In genomic region chr7:64944175-64944574, GRCm38 (mm10) we compare ENCODE assay signal across 24 mouse cellular contexts.
DNase-seq lines count a peak whose midpoint lies in the region; ATAC-seq and TF ChIP-seq lines count a peak whose summit lies in the region.
"Had no signal": no experiment of that assay in that cellular context is flagged by ENCODE, and none has a peak within 500 bp of the region (broad histone marks: within the 10 kb centered on the region; RNA-seq: fewer than 3 reads in every experiment).

No protein-coding gene starts in this region.

- no peaks in the 10 kb centered on the region for H3K9me3 ChIP-seq in heart, embryonic 10.5 days
- H3K9me3 ChIP-seq in hindbrain, embryonic 14.5 days (ENCODE audit: control insufficient read depth, low read length): no peaks in the 10 kb centered on the region
- H3K9me3 ChIP-seq in hindbrain, postnatal 0 days (ENCODE audit: low read length): no peaks in the 10 kb centered on the region
- no peaks in the 10 kb centered on the region for H3K9me3 ChIP-seq in hindbrain, embryonic 16.5 days (ENCODE audit: control insufficient read depth, low read length)
- no peaks in the 10 kb centered on the region for H3K9me3 ChIP-seq in neural tube, embryonic 15.5 days (replicated peaks)
- H3K9me3 ChIP-seq: forebrain, embryonic 10.5 days; forebrain, embryonic 13.5 days; G1E; heart, embryonic 12.5 days; heart, embryonic 15.5 days; intestine, embryonic 15.5 days had no signal

- H3K27me3 ChIP-seq in heart, embryonic 10.5 days (ENCODE audit: insufficient read depth, poor library complexity, severe bottlenecking): no peaks in the 10 kb centered on the region
- no peaks in the 10 kb centered on the region for H3K27me3 ChIP-seq in hindbrain, embryonic 14.5 days (ENCODE audit: control insufficient read depth, insufficient read depth, low read length)
- H3K27me3 ChIP-seq in hindbrain, postnatal 0 days (ENCODE audit: insufficient read depth, low read length): no peaks in the 10 kb centered on the region
- H3K27me3 ChIP-seq in hindbrain, embryonic 16.5 days (replicated peaks; ENCODE audit: control insufficient read depth, insufficient read depth, low read length): no peaks in the 10 kb centered on the region
- no peaks in the 10 kb centered on the region for H3K27me3 ChIP-seq in neural tube, embryonic 15.5 days (replicated peaks)
- H3K27me3 ChIP-seq: heart, embryonic 15.5 days; intestine, embryonic 15.5 days; Patski had no signal

- TF ChIP-seq CTCF in hindbrain, postnatal 0 days (IDR thresholded peaks at IDR 0.05; ENCODE audit: low read depth): no peak

- intact Hi-C loops in heart, postnatal 36 days (cut with DNase I): no loop called here

- no peak overlapping the region for H3K4me3 ChIP-seq in heart, embryonic 10.5 days
- no peak overlapping the region for H3K4me3 ChIP-seq in hindbrain, embryonic 14.5 days (replicated peaks; ENCODE audit: low read length)
- H3K4me3 ChIP-seq in hindbrain, postnatal 0 days (ENCODE audit: low read length): no peak overlapping the region
- no peak overlapping the region for H3K4me3 ChIP-seq in hindbrain, embryonic 16.5 days (ENCODE audit: low read length)
- H3K4me3 ChIP-seq in neural tube, embryonic 15.5 days (replicated peaks): no peak overlapping the region
- H3K4me3 ChIP-seq: forebrain, embryonic 10.5 days; forebrain, embryonic 13.5 days; heart, embryonic 12.5 days; heart, embryonic 15.5 days; intestine, embryonic 15.5 days had no signal

- no peaks in the 10 kb centered on the region for H3K4me1 ChIP-seq in heart, embryonic 10.5 days
- peaks cover 15% of the 10 kb centered on the region; the same call in 1 of the 2 replicates for H3K4me1 ChIP-seq in hindbrain, embryonic 14.5 days (replicated peaks; ENCODE audit: control insufficient read depth, insufficient read depth, low read length)
- 0 out of 2 replicates have a peak, but pooled peaks cover 3% of the 10 kb centered on the region for H3K4me1 ChIP-seq in hindbrain, postnatal 0 days (ENCODE audit: insufficient read depth, low read length)
- H3K4me1 ChIP-seq in hindbrain, embryonic 16.5 days (ENCODE audit: control insufficient read depth, insufficient read depth, low read depth, low read length): peaks cover 6% of the 10 kb centered on the region
- H3K4me1 ChIP-seq in neural tube, embryonic 15.5 days: peaks cover 12% of the 10 kb centered on the region
- H3K4me1 ChIP-seq: forebrain, embryonic 10.5 days; forebrain, embryonic 13.5 days; heart, embryonic 12.5 days; heart, embryonic 15.5 days; intestine, embryonic 15.5 days had no signal

- no peak overlapping the region for H3K27ac ChIP-seq in heart, embryonic 10.5 days
- no peak overlapping the region for H3K27ac ChIP-seq in hindbrain, embryonic 14.5 days
- H3K27ac ChIP-seq in hindbrain, postnatal 0 days: no peak overlapping the region
- no peak overlapping the region for H3K27ac ChIP-seq in hindbrain, embryonic 16.5 days (ENCODE audit: low read depth, low read length)
- no peak overlapping the region for H3K27ac ChIP-seq in neural tube, embryonic 15.5 days (replicated peaks)
- H3K27ac ChIP-seq: forebrain, embryonic 10.5 days; forebrain, embryonic 13.5 days; heart, embryonic 15.5 days; intestine, embryonic 15.5 days had no signal

- peak; percentile 46 for DNase-seq in heart, embryonic 10.5 days (ENCODE audit: low spot score)
- no peak for DNase-seq in heart, postnatal 36 days
- no peak for DNase-seq in hindbrain, embryonic 14.5 days (ENCODE audit: low spot score)
- no peak for DNase-seq in hindbrain, postnatal 0 days (ENCODE audit: low spot score)
- no peak for DNase-seq in spleen, postnatal 14 days (ENCODE audit: low spot score in 2 of 2)
- DNase-seq: adrenal gland, postnatal 10 days; adrenal gland, postnatal 36 days; B cell, adult 2 months; cerebellum, adult 18-20 months; cerebellum, adult 9-10 months; cerebellum, postnatal 14 days; gastrocnemius, postnatal 10 days; gastrocnemius, postnatal 36 days; heart, postnatal 10 days had no signal

- 83% methylated on average over 8 of the region's 8 CpGs for WGBS in heart, embryonic 10.5 days
- WGBS in hindbrain, embryonic 14.5 days: 69% methylated on average over 8 of the region's 8 CpGs
- WGBS in hindbrain, postnatal 0 days: 69% methylated on average over 8 of the region's 8 CpGs
- 65% methylated on average over 8 of the region's 8 CpGs for WGBS in hindbrain, embryonic 16.5 days
- 57% methylated on average over 8 of the region's 8 CpGs for WGBS in neural tube, embryonic 15.5 days

- ATAC-seq in hindbrain, embryonic 14.5 days (ENCODE audit: low FRiP score): peak; percentile 49; the same call in 1 of the 2 replicates
- ATAC-seq in hindbrain, postnatal 0 days: no peak
- peak; percentile 37; the same call in 1 of the 2 replicates for ATAC-seq in hindbrain, embryonic 16.5 days
- peak; percentile 22; the same call in 1 of the 2 replicates for ATAC-seq in neural tube, embryonic 15.5 days (ENCODE audit: low FRiP score)
- ATAC-seq: forebrain, embryonic 13.5 days; forebrain, embryonic 16.5 days; Patski had no signal

- no peak overlapping the region for H3K9ac ChIP-seq in hindbrain, embryonic 14.5 days
- no peak overlapping the region for H3K9ac ChIP-seq in hindbrain, postnatal 0 days (replicated peaks; ENCODE audit: low read length)
- no peak overlapping the region for H3K9ac ChIP-seq in hindbrain, embryonic 16.5 days (ENCODE audit: low read depth, low read length)
- no peak overlapping the region for H3K9ac ChIP-seq in neural tube, embryonic 15.5 days (replicated peaks)
- H3K9ac ChIP-seq: forebrain, embryonic 13.5 days; heart, embryonic 12.5 days; heart, embryonic 15.5 days; intestine, embryonic 15.5 days had no signal

- no peak overlapping the region for H3K4me2 ChIP-seq in hindbrain, embryonic 14.5 days (replicated peaks)
- no peak overlapping the region for H3K4me2 ChIP-seq in hindbrain, postnatal 0 days (ENCODE audit: low read depth, low read length)
- no peak overlapping the region for H3K4me2 ChIP-seq in hindbrain, embryonic 16.5 days (ENCODE audit: low read length)
- H3K4me2 ChIP-seq in neural tube, embryonic 15.5 days: no peak overlapping the region
- H3K4me2 ChIP-seq: forebrain, embryonic 13.5 days; heart, embryonic 12.5 days; heart, embryonic 15.5 days; intestine, embryonic 15.5 days had no signal

- H3K36me3 ChIP-seq in heart, embryonic 10.5 days: no peaks in the 10 kb centered on the region
- no peaks in the 10 kb centered on the region for H3K36me3 ChIP-seq in hindbrain, embryonic 14.5 days (replicated peaks; ENCODE audit: control insufficient read depth, insufficient read depth)
- no peaks in the 10 kb centered on the region for H3K36me3 ChIP-seq in hindbrain, postnatal 0 days (ENCODE audit: insufficient read depth, low read length)
- no peaks in the 10 kb centered on the region for H3K36me3 ChIP-seq in hindbrain, embryonic 16.5 days (ENCODE audit: control insufficient read depth, insufficient read depth, low read length)
- no peaks in the 10 kb centered on the region for H3K36me3 ChIP-seq in neural tube, embryonic 15.5 days
- H3K36me3 ChIP-seq: forebrain, embryonic 10.5 days; G1E; heart, embryonic 12.5 days; heart, embryonic 15.5 days; intestine, embryonic 15.5 days had no signal
